Mouse (Mus musculus) small intestine, adult 2 months (tissue): ENCODE measurements around the gene Lfng.
A peak's percentile ranks its signal among the peaks of the same experiment; 100 is the strongest.

Experiments
- CTCF ChIP-seq: fragments of 200-500 bp; IDR thresholded peaks from 2 replicates; pipeline ENCODE4 v1.5.1; 2012; ENCODE audit warnings: low read depth, mild to moderate bottlenecking, control low read depth, inconsistent platforms, low read length, moderate library complexity, mixed read lengths; ENCODE audit not compliant: insufficient replicate concordance, insufficient read length; ENCODE audit errors: extremely low read depth
- POLR2A ChIP-seq: fragments of 200-500 bp; IDR thresholded peaks from 2 replicates; pipeline ENCODE4 v1.6.1; 2012; ENCODE audit warnings: low read depth, mild to moderate bottlenecking, control low read depth, inconsistent platforms, low read length, moderate library complexity

- TF ChIP-seq CTCF (peak; percentile 37; the same call in 1 of the 2 replicates), POLR2A (no peak)
Observed at GRCm38 (mm10) chr5:140565856-140566255, 41.3 kb upstream of the Lfng start.
